Mouse (Mus musculus) C2C12 (cell line): ENCODE measurements around the gene Mllt6. TPM values are rescaled to one million over a fixed set of nuclear protein-coding genes. Genes with fewer than 3 reads are reported as not detected.

Experiments
- H3K27me3 ChIP-seq: one replicate; pipeline ENCODE4 v1.6.1; 2011; ENCODE audit not compliant: control insufficient read depth, insufficient read depth, insufficient read length
- H3K36me3 ChIP-seq: one replicate; pipeline ENCODE4 v1.6.1; 2011; ENCODE audit not compliant: control insufficient read depth, insufficient read depth
- H3K4me3 ChIP-seq: one replicate; pipeline ENCODE4 v1.5.1; 2011; ENCODE audit warnings: mild to moderate bottlenecking, control low read depth; ENCODE audit not compliant: poor library complexity, insufficient read depth, severe bottlenecking
- H3K79me2 ChIP-seq: one replicate; pipeline ENCODE4 v1.6.1; 2011; ENCODE audit not compliant: control insufficient read depth, insufficient read depth
- H3K79me3 ChIP-seq: one replicate; pipeline ENCODE4 v1.6.1; 2011; ENCODE audit warnings: low read depth, control low read depth
- H3ac ChIP-seq: one replicate; pipeline ENCODE3; 2011; ENCODE audit warnings: low read depth; ENCODE audit not compliant: control insufficient read depth, insufficient read length
- CEBPB ChIP-seq: IDR thresholded peaks from one replicate; pipeline ENCODE4 v1.6.1; 2011; ENCODE audit warnings: low read depth, mild to moderate bottlenecking, control low read depth, moderate library complexity
- CTCF ChIP-seq: IDR thresholded peaks from one replicate; pipeline ENCODE4 v1.5.1; 2011; ENCODE audit not compliant: control insufficient read depth, insufficient read depth, insufficient read length
- FOSL1 ChIP-seq: IDR thresholded peaks from one replicate; pipeline ENCODE4 v1.8.0; 2011; ENCODE audit warnings: mild to moderate bottlenecking, low read length; ENCODE audit not compliant: poor library complexity, insufficient read depth, severe bottlenecking
- MAX ChIP-seq: IDR thresholded peaks from one replicate; pipeline ENCODE4 v1.6.1; 2011; ENCODE audit warnings: mild to moderate bottlenecking, control low read depth
- MYOD1 ChIP-seq: IDR thresholded peaks from one replicate; pipeline ENCODE4 v1.6.1; 2011; ENCODE audit warnings: low read depth; ENCODE audit not compliant: control insufficient read depth, insufficient read length
- MYOG ChIP-seq: IDR thresholded peaks from one replicate; pipeline ENCODE4 v1.6.1; 2011; ENCODE audit not compliant: control insufficient read depth, insufficient read length; ENCODE audit errors: extremely low read depth
- USF1 ChIP-seq: IDR thresholded peaks from one replicate; pipeline ENCODE4 v1.6.1; 2011; ENCODE audit warnings: low read depth, mild to moderate bottlenecking, control low read depth, moderate library complexity
- polyA plus RNA-seq: library from polyadenylated mRNA; unstranded; fragments of >200 nt; fragmentation: generic; extraction: Trizol; gene quantifications from one replicate; pipeline ENCODE4 v1.2.1, GENCODE M21; 2012; ENCODE audit warnings: missing spikeins

Gene Mllt6
- polyA plus RNA-seq, 1 experiment, result 12.5 TPM

DNA sequence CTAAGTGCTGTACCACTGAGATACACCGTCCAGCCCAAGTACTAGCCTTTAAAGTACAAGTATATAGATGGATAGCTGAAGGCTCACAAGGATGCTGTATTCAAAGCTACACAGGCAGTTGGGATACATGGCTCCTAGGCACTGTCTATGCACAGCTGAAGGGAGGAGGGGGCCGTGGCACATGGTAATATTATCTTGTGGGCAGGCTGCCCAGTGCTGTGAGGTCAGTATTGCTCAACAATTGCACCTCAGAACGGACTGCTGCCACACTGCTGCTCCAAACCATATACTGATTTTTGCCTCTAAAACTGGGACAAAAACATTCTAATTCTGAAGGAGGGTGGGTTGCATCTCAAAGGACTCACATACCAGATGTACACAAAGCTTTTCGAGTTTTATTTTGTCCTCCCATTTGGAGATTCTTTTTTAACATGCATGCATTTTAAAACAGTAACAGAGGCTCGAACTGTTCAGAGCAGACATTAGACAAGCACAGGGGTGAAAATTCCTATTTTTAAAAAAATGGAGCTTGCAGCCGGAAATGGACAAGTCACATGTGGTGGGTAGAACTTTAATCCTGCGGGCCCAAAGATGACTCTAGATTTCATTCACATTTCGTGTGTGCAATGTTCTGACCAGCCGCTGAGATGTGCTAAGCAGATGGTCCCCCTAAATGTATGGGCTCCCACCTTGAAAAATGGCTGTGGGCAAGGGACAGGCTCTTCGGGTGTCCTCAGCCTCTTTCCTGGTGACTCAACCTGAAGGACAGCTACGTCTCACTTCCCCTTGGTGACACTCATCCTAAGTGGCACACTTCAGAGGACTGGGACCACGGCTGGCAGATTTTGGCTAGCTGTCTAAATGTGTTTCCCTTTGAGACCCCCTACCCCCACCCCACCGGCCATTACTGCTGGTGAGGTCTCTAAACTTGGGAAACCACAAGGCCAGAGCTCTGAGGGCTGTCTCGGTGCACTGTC lies 51.9 kb downstream of the Mllt6 start:
- H3K27me3 ChIP-seq, result no peaks in the 10 kb centered on the region
- peaks cover 2% of the 10 kb centered on the region for H3K79me2 ChIP-seq
- TF ChIP-seq CEBPB, result peak; percentile 97
- no peak for TF ChIP-seq CTCF
- H3K79me3 ChIP-seq, result no peaks in the 10 kb centered on the region
- H3K4me3 ChIP-seq, result no peak overlapping the region
- H3ac ChIP-seq, result no peak overlapping the region
- peaks cover 83% of the 10 kb centered on the region for H3K36me3 ChIP-seq

DNA sequence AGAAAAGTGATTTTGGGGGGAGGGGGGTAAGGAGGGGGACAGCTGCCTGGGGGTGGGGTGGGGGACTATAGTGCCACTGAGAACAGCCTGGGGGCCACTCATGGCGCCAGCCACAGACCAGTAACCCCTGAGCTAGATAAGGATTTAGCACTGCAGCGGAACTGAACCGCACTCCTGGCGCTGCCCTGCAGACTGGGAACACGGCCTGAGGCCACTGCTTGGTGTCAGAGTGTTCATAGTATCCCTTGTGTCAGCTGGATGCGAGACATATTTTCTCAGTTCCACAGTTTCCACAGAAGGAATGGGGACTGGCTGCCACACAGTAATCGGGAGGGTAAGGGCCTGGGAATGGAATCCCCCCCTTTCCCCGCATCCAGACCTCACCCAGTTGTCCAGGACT lies 52.8 kb downstream of the Mllt6 start:
- H3K36me3 ChIP-seq, result peaks cover 87% of the 10 kb centered on the region

DNA sequence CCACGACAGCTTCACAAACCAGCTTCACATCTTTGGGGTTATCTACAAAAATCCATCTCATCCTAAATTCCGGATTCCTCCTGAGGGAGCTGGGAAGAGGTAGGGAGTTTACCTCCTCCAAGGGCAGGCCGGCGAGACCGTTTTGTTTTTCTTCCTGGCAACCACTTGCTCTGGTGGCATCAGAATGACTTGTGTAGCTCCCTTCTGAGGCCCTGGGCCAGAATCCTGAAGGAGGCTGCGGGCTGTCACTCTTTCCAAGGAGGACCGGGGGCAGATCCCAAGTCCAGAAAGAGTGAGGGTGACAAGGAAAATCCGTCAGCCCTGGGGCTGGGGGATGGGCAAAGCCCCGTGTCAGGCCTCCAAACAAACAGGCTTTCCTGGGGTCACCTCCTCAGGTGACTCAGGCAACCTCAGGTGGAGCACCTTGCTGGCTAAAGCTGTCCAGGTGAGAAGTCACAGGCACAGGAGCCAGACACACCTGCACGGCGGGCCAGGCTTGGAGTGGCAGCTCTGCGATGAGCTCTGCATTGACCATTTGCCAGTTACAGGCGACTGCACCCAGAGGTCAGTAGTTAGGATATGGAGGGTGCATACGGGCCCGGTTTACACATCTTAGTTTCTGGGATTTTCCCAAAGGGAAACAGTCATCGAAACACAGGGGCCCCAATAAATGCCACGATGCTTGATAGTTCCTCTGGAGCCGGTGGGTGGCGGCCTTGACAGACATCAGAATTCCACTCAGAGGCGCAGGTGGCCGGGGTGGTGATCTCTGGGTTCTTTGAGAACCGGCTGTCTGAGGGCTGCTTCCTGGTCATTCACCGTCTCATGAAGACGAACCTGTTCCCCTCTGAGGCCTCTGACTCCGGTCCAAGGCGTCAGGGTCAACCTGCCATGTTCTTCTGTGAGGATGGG lies 54.4 kb downstream of the Mllt6 start:
- Histone ChIP-seq H3K4me3 (no peak overlapping the region), H3K36me3 (peaks cover 87% of the 10 kb centered on the region), H3ac (no peak overlapping the region), H3K79me2 (no peaks in the 10 kb centered on the region), H3K79me3 (no peaks in the 10 kb centered on the region), H3K27me3 (no peaks in the 10 kb centered on the region)
- no peak for TF ChIP-seq MAX
- no peak for TF ChIP-seq MYOD1
- TF ChIP-seq USF1, result no peak
- no peak for TF ChIP-seq FOSL1
- TF ChIP-seq CEBPB, result no peak
- no peak for TF ChIP-seq MYOG
- no peak for TF ChIP-seq CTCF

More for the DNA sequence above, 52.8 kb downstream of the Mllt6 start:
- H3K27me3 ChIP-seq, result no peaks in the 10 kb centered on the region
- no peaks in the 10 kb centered on the region for H3K79me3 ChIP-seq
- no peaks in the 10 kb centered on the region for H3K79me2 ChIP-seq
- H3ac ChIP-seq, result no peak overlapping the region
- H3K4me3 ChIP-seq, result no peak overlapping the region
- TF ChIP-seq CTCF (no peak), CEBPB (no peak), USF1 (no peak), MAX (no peak), FOSL1 (no peak), MYOG (no peak), MYOD1 (no peak)

DNA sequence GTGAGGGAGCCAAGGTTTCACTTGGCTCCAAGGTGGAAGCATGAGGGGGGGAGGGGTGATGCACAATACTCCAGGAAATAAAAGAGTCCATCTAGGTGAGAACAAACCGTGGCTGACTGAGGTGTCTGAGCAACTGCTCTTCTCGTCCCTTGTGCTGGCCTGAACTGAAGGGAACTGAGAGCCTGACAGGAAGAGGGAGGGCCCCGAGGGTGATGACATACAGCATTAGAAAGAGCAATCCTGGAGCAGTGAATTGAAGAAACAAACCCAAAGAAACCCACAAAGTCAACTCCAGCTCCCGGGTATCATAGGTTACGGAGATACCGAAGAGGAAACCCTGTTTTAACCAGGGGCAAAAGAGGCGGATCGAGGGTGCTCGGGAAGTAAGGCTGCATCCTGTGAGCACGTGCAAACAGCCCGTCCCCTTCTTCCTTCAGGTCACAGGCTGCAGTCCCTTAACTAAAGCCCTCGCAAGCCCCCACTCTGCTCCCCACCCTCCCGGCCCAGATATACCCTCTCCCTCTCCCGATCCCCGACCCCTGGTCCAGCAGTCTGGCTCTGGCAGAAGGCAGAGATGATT lies 55.2 kb downstream of the Mllt6 start:
- Histone ChIP-seq H3K79me2 (no peaks in the 10 kb centered on the region), H3K79me3 (no peaks in the 10 kb centered on the region), H3K27me3 (no peaks in the 10 kb centered on the region), H3ac (no peak overlapping the region), H3K36me3 (peaks cover 87% of the 10 kb centered on the region), H3K4me3 (no peak overlapping the region)
- TF ChIP-seq MYOG (no peak), USF1 (no peak), CEBPB (no peak), MYOD1 (no peak), MAX (no peak), CTCF (no peak), FOSL1 (no peak)

DNA sequence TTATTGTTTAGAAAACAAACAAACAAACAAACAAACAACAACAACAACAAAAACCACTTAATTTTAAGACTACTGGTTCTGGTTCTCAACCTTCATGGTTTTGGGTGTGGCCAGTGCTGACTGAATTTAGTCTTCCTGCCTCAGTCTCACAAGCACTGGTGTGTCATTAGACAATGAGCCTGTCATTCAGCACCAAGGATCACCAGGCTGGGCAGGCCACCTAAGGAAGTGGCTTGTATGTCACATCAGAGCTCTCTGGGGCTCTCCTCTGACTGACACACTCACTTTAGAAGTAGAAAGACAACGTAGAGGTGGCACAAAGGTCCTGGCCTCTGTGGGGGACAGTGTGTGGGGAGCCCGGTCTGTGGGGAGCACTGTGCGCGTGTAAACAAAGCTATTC lies 55.8 kb downstream of the Mllt6 start:
- Histone ChIP-seq H3K79me2 (no peaks in the 10 kb centered on the region), H3K36me3 (peaks cover 86% of the 10 kb centered on the region), H3K4me3 (no peak overlapping the region)

More for the DNA sequence above, 55.8 kb downstream of the Mllt6 start:
- Histone ChIP-seq H3K79me3 (no peaks in the 10 kb centered on the region), H3ac (no peak overlapping the region), H3K27me3 (no peaks in the 10 kb centered on the region)
- no peak for TF ChIP-seq FOSL1
- no peak for TF ChIP-seq MYOG
- TF ChIP-seq MYOD1, result no peak
- no peak for TF ChIP-seq CEBPB
- TF ChIP-seq USF1, result no peak
- no peak for TF ChIP-seq CTCF
- TF ChIP-seq MAX, result no peak
